Mouse (Mus musculus) MEL (cell line): ENCODE data around the gene Ifi47. TPM values are rescaled to one million over a fixed set of nuclear protein-coding genes. Genes with fewer than 3 reads are reported as not detected.

Source experiments
- DNase-seq: peaks from one replicate; pipeline ENCODE4 v3.0.0; 2011; ENCODE audit warnings: low read depth, low spot score
- H3K27ac ChIP-seq: 2 replicates; pipeline ENCODE4 v1.5.1; 2012; ENCODE audit warnings: low read depth, mild to moderate bottlenecking, control low read depth, low read length, moderate library complexity; ENCODE audit not compliant: control insufficient read depth
- H3K27me3 ChIP-seq, 2 experiments: fragments of 150-350 bp in 1 of 2; sonication (generic) in 1 of 2; 2 replicates each; pipeline ENCODE4 v1.6.1; 2012; ENCODE audit warnings: low read length in 2 of 2, mild to moderate bottlenecking in 2 of 2, improper control_type of control experiment in 1 of 2, moderate library complexity in 1 of 2; ENCODE audit not compliant: insufficient read depth in 2 of 2, control insufficient read depth in 1 of 2
- H3K36me3 ChIP-seq, 2 experiments: 2 replicates each; pipeline ENCODE4 v1.6.1; 2012 to 2014; ENCODE audit warnings: low read length in 2 of 2, improper control_type of control experiment in 1 of 2, inconsistent platforms in 1 of 2, mild to moderate bottlenecking in 1 of 2; ENCODE audit not compliant: insufficient read depth in 2 of 2, control insufficient read depth in 1 of 2
- H3K4me1 ChIP-seq, 2 experiments: fragments of 150-350 bp in 1 of 2; sonication (generic) in 1 of 2; 2 replicates each; pipeline ENCODE4 v1.6.1; 2012; ENCODE audit warnings: low read length in 2 of 2, improper control_type of control experiment in 1 of 2, mild to moderate bottlenecking in 1 of 2; ENCODE audit not compliant: insufficient read depth in 2 of 2, control insufficient read depth in 1 of 2
- H3K4me3 ChIP-seq, 2 experiments: fragments of 150-350 bp in 1 of 2; sonication (generic) in 1 of 2; 2 replicates each; pipeline ENCODE4 v1.5.1; 2012; ENCODE audit warnings: low read depth in 2 of 2, low read length in 2 of 2, mild to moderate bottlenecking in 2 of 2, moderate library complexity in 2 of 2, control low read depth in 1 of 2, improper control_type of control experiment in 1 of 2; ENCODE audit not compliant: control insufficient read depth in 1 of 2, insufficient read depth in 1 of 2
- H3K79me2 ChIP-seq: 2 replicates; pipeline ENCODE4 v1.6.1; 2012; ENCODE audit warnings: mild to moderate bottlenecking, low read length, moderate library complexity; ENCODE audit not compliant: control insufficient read depth, poor library complexity, insufficient read depth
- H3K9ac ChIP-seq: 2 replicates; pipeline ENCODE4 v1.6.1; 2012; ENCODE audit warnings: low read depth, mild to moderate bottlenecking, control low read depth, low read length, moderate library complexity; ENCODE audit not compliant: control insufficient read depth, poor library complexity, severe bottlenecking
- H3K9me3 ChIP-seq: fragments of 150-350 bp; sonication (generic); replicated peaks from 2 replicates; pipeline ENCODE4 v1.6.1; 2012; ENCODE audit warnings: mild to moderate bottlenecking, low read length, improper control_type of control experiment, moderate library complexity; ENCODE audit not compliant: insufficient read depth
- BHLHE40 ChIP-seq: IDR thresholded peaks from 2 replicates; pipeline ENCODE4 v1.6.1; 2012; ENCODE audit warnings: low read depth, mild to moderate bottlenecking, inconsistent platforms, low read length, improper control_type of control experiment, borderline replicate concordance
- CHD1 ChIP-seq: IDR thresholded peaks from 2 replicates; pipeline ENCODE4 v1.6.1; 2012; ENCODE audit warnings: low read depth, mild to moderate bottlenecking, inconsistent platforms, low read length, improper control_type of control experiment
- CHD2 ChIP-seq: IDR thresholded peaks from 2 replicates; pipeline ENCODE4 v1.6.1; 2011; ENCODE audit warnings: low read length, improper control_type of control experiment
- E2F4 ChIP-seq: IDR thresholded peaks from 2 replicates; pipeline ENCODE4 v1.6.1; 2011; ENCODE audit warnings: low read depth, low read length, improper control_type of control experiment, borderline replicate concordance
- ELF1 ChIP-seq: IDR thresholded peaks from 2 replicates; pipeline ENCODE4 v1.6.1; 2014; ENCODE audit warnings: low read depth, mild to moderate bottlenecking, inconsistent platforms, low read length, improper control_type of control experiment, moderate library complexity
- EP300 ChIP-seq, 2 experiments: IDR thresholded peaks; 2 replicates each; pipeline ENCODE4 v1.6.1; 2011; ENCODE audit warnings: improper control_type of control experiment in 2 of 2, low read length in 2 of 2, low read depth in 1 of 2, mild to moderate bottlenecking in 1 of 2
- GABPA ChIP-seq: IDR thresholded peaks from 2 replicates; pipeline ENCODE4 v1.6.1; 2012; ENCODE audit warnings: low read depth, mild to moderate bottlenecking, inconsistent platforms, low read length, improper control_type of control experiment, moderate library complexity
- GATA1 ChIP-seq: IDR thresholded peaks from 2 replicates; pipeline ENCODE4 v1.6.1; 2011; ENCODE audit warnings: low read depth, low read length, improper control_type of control experiment
- HCFC1 ChIP-seq: IDR thresholded peaks from 2 replicates; pipeline ENCODE4 v1.6.1; 2012; ENCODE audit warnings: low read depth, mild to moderate bottlenecking, inconsistent platforms, low read length, improper control_type of control experiment, moderate library complexity
- JUND ChIP-seq: IDR thresholded peaks from 2 replicates; pipeline ENCODE4 v1.6.1; 2011; ENCODE audit warnings: low read depth, mild to moderate bottlenecking, improper control_type of control experiment, low read length
- KAT2A ChIP-seq: conservative IDR thresholded peaks from 2 replicates; pipeline ENCODE4 v1.6.1; 2012; ENCODE audit warnings: low read depth, low read length, improper control_type of control experiment, inconsistent platforms
- MAFK ChIP-seq: IDR thresholded peaks from 2 replicates; pipeline ENCODE4 v1.6.1; 2011; ENCODE audit warnings: low read depth, mild to moderate bottlenecking, low read length, improper control_type of control experiment, borderline replicate concordance
- MAX ChIP-seq: IDR thresholded peaks from 2 replicates; pipeline ENCODE4 v1.6.1; 2011; ENCODE audit warnings: low read length, improper control_type of control experiment
- MAZ ChIP-seq: IDR thresholded peaks from 2 replicates; pipeline ENCODE4 v1.6.1; 2012; ENCODE audit warnings: low read depth, mild to moderate bottlenecking, inconsistent platforms, low read length, improper control_type of control experiment
- MEF2A ChIP-seq: IDR thresholded peaks from 2 replicates; pipeline ENCODE4 v1.6.1; 2014; ENCODE audit warnings: low read depth, mild to moderate bottlenecking, inconsistent platforms, low read length, improper control_type of control experiment; ENCODE audit not compliant: poor library complexity, insufficient replicate concordance, severe bottlenecking; ENCODE audit errors: extremely low read depth
- NELFE ChIP-seq: IDR thresholded peaks from 2 replicates; pipeline ENCODE4 v1.6.1; 2011; ENCODE audit warnings: low read depth, low read length, improper control_type of control experiment
- NRF1 ChIP-seq: IDR thresholded peaks from 2 replicates; pipeline ENCODE4 v1.6.1; 2014; ENCODE audit warnings: low read depth, mild to moderate bottlenecking, inconsistent platforms, low read length, improper control_type of control experiment, moderate library complexity; ENCODE audit not compliant: poor library complexity, insufficient read depth, severe bottlenecking
- POLR2A ChIP-seq, 2 experiments: IDR thresholded peaks; 2 replicates each; pipeline ENCODE4 v1.6.1; 2011 to 2012; ENCODE audit warnings: low read length in 2 of 2, mild to moderate bottlenecking in 2 of 2, control low read depth in 1 of 2, improper control_type of control experiment in 1 of 2, low read depth in 1 of 2, moderate library complexity in 1 of 2; ENCODE audit not compliant: control insufficient read depth in 1 of 2, insufficient read depth in 1 of 2, poor library complexity in 1 of 2
- POLR2AphosphoS2 ChIP-seq: IDR thresholded peaks from 2 replicates; pipeline ENCODE4 v1.6.1; 2011; ENCODE audit warnings: low read length, improper control_type of control experiment
- RAD21 ChIP-seq: IDR thresholded peaks from 2 replicates; pipeline ENCODE4 v1.6.1; 2011; ENCODE audit warnings: mild to moderate bottlenecking, low read depth, low read length, improper control_type of control experiment
- SIN3A ChIP-seq: IDR thresholded peaks from 2 replicates; pipeline ENCODE4 v1.6.1; 2012; ENCODE audit warnings: low read length, improper control_type of control experiment, inconsistent platforms
- SMC3 ChIP-seq: IDR thresholded peaks from 2 replicates; pipeline ENCODE4 v1.6.1; 2011; ENCODE audit warnings: low read depth, low read length, improper control_type of control experiment
- TAL1 ChIP-seq: IDR thresholded peaks from 2 replicates; pipeline ENCODE4 v1.6.1; 2012; ENCODE audit warnings: mild to moderate bottlenecking, inconsistent platforms, low read length, moderate library complexity, mixed read lengths
- TBP ChIP-seq: IDR thresholded peaks from 2 replicates; pipeline ENCODE4 v1.8.0; 2011; ENCODE audit warnings: low read depth, low read length, improper control_type of control experiment
- TCF12 ChIP-seq: IDR thresholded peaks from 2 replicates; pipeline ENCODE4 v1.6.1; 2014; ENCODE audit warnings: low read depth, mild to moderate bottlenecking, inconsistent platforms, low read length, improper control_type of control experiment, moderate library complexity
- UBTF ChIP-seq: IDR thresholded peaks from 2 replicates; pipeline ENCODE4 v1.6.1; 2012; ENCODE audit warnings: low read depth, mild to moderate bottlenecking, inconsistent platforms, low read length, improper control_type of control experiment, moderate library complexity, borderline replicate concordance; ENCODE audit not compliant: insufficient read depth
- USF2 ChIP-seq, 2 experiments: IDR thresholded peaks; 2 replicates each; pipeline ENCODE4 v1.6.1; 2011 to 2012; ENCODE audit warnings: improper control_type of control experiment in 2 of 2, low read length in 2 of 2, borderline replicate concordance in 1 of 2, inconsistent platforms in 1 of 2, low read depth in 1 of 2, mild to moderate bottlenecking in 1 of 2; ENCODE audit not compliant: insufficient read depth in 1 of 2
- ZMIZ1 ChIP-seq: IDR thresholded peaks from 2 replicates; pipeline ENCODE4 v1.6.1; 2012; ENCODE audit warnings: low read depth, mild to moderate bottlenecking, inconsistent platforms, low read length, improper control_type of control experiment, moderate library complexity
- polyA plus RNA-seq, 2 experiments: library from polyadenylated mRNA; stranded (reverse) in 1 of 2; unstranded in 1 of 2; fragments of >175 nt in 1 of 2; fragments of >200 nt in 1 of 2; gene quantifications; 2 replicates each; pipeline versions ENCODE4 v1.2.1 to v1.2.4; 2012; ENCODE audit warnings: low replicate concordance in 2 of 2, low read depth in 1 of 2; ENCODE audit not compliant: insufficient read length in 2 of 2, insufficient read depth in 1 of 2, missing spikeins in 1 of 2
- total RNA-seq: library from RNA; depleted of rRNA; stranded (reverse); fragments of 300-350 nt; gene quantifications from 2 replicates; pipeline ENCODE4 v1.2.3, GENCODE M21; 2012

Gene Ifi47
- total and polyA plus RNA-seq, 3 experiments = 26.4 to 35.2 TPM; not detected in 1

DNA sequence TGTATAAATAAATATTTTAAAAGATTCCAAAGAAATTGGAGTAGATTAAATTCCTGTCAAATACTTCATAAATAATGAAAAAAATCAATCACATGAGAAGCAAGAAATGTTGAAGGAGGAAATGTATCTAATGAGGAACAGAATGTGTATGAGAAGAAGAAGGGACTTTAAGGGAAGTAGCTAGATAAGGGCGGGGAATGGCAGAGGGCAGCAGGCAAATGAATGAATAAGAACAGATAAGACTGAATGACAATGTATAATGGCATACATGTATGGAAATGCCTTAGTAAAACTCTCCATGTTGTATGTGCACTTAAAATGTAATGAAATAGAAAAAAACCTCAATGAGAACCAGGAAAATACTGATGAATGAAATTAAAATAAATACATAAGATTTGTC lies 8.0 kb upstream of the Ifi47 start (continued):
- TF ChIP-seq GABPA = no peak
- no peak for TF ChIP-seq NRF1
- TF ChIP-seq ELF1 = peak; percentile 30; the same call in 1 of the 2 replicates
- TF ChIP-seq NELFE = no peak
- TF ChIP-seq JUND = no peak
- no peak for TF ChIP-seq POLR2A (IDR thresholded peaks at IDR 0.05; ENCODE audit: control insufficient read depth in 1 of 2, insufficient read depth in 1 of 2, low read depth in 1 of 2, low read length in 2 of 2, poor library complexity in 1 of 2)
- TF ChIP-seq KAT2A = no peak
- TF ChIP-seq SIN3A = peak; percentile 63; the same call in 1 of the 2 replicates
- TF ChIP-seq UBTF = no peak
- 0 out of 2 replicates have a peak, but pooled peaks have one; percentile 25 for TF ChIP-seq MAZ
- TF ChIP-seq TCF12 = 0 out of 2 replicates have a peak, but pooled peaks have one; percentile 41
- no peak for TF ChIP-seq CHD2
- TF ChIP-seq MEF2A = no peak
- TF ChIP-seq HCFC1 = 0 out of 2 replicates have a peak, but pooled peaks have one; percentile 54
- TF ChIP-seq RAD21 = no peak
- TF ChIP-seq MAFK = no peak
- TF ChIP-seq SMC3 = no peak
- TF ChIP-seq GATA1 = peak; percentile 89
- no peak for TF ChIP-seq TBP
- TF ChIP-seq BHLHE40 = no peak
- TF ChIP-seq E2F4 = no peak
- no peak for TF ChIP-seq USF2 (IDR thresholded peaks at IDR 0.05; ENCODE audit: borderline replicate concordance in 1 of 2, insufficient read depth in 1 of 2, low read depth in 1 of 2, low read length in 2 of 2)
- no peak for TF ChIP-seq TAL1
- TF ChIP-seq POLR2AphosphoS2 = no peak
- TF ChIP-seq ZMIZ1 = no peak

DNA sequence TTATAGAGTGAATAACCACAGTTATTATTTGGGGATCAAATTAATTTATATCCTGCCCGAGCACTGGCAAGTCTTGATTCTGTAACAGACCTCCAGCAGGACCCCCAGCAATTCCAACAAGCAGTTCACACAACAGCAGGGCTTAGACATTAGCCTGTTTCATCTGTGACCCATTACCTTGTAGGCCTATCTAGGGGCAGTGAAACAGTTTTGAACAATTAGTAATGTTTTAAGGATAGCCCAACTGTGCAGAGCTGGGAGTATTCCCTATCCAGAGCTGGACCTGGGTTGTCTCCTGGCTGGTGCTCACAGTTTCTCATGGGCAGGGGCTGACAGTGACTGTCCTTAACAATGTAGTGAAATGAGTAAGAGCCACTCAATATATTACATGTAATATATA lies 625 bp downstream of the Ifi47 start:
- peak overlapping the region; percentile 49 to 60 for H3K4me3 ChIP-seq
- peak overlapping the region; percentile 93 for H3K27ac ChIP-seq
- H3K36me3 ChIP-seq = peaks cover 0 to 46% of the 10 kb centered on the region in 2 experiments; a peak in 2 of 4 replicates
- no peak for TF ChIP-seq JUND
- TF ChIP-seq MAZ = 0 out of 2 replicates have a peak, but pooled peaks have one; percentile 29
- TF ChIP-seq CHD1 = no peak
- TF ChIP-seq MAX = no peak
- no peak for TF ChIP-seq EP300 (IDR thresholded peaks at IDR 0.05; ENCODE audit: low read depth in 1 of 2, low read length in 2 of 2)
- TF ChIP-seq, all 39 proteins: peak for 1
- no peaks in the 10 kb centered on the region for H3K27me3 ChIP-seq
- peaks cover 29% of the 10 kb centered on the region for H3K79me2 ChIP-seq
- peak; percentile 52 for DNase-seq
- H3K9ac ChIP-seq = peak overlapping the region; percentile 69
- peaks cover 29 to 30% of the 10 kb centered on the region in 2 experiments for H3K4me1 ChIP-seq
- H3K9me3 ChIP-seq = no peaks in the 10 kb centered on the region
